Mouse (Mus musculus): Measurements from ENCODE around the gene Erc1. TPM values are rescaled to one million over a fixed set of nuclear protein-coding genes. Genes with fewer than 3 reads are reported as not detected.

The Erc1 gene
- polyA plus RNA-seq, 1 experiment from 2014 or later, result 20.9 TPM

GRCm38 (mm10) chr6:119529659-119530058, 318.3 kb downstream of the Erc1 start:
- WGBS, result 91% methylated on average over 3 of the region's 3 CpGs
- Histone ChIP-seq H3K27ac (ENCODE audit: low read depth) (no peak overlapping the region), H3K36me3 (ENCODE audit: control insufficient read depth, insufficient read depth, low read length) (no peaks in the 10 kb centered on the region), H3K9ac (ENCODE audit: low read length) (no peak overlapping the region), H3K9me3 (ENCODE audit: control insufficient read depth, low read length) (no peaks in the 10 kb centered on the region), H3K27me3 (replicated peaks; ENCODE audit: control insufficient read depth, insufficient read depth, low read length) (no peaks in the 10 kb centered on the region), H3K4me1 (replicated peaks; ENCODE audit: control insufficient read depth, insufficient read depth, low read length) (no peaks in the 10 kb centered on the region), H3K4me3 (ENCODE audit: low read depth, low read length) (no peak overlapping the region), H3K4me2 (ENCODE audit: low read length) (no peak overlapping the region)
- ATAC-seq (replicated peaks; ENCODE audit: low FRiP score, low TSS enrichment, low read depth) (no peak), DNase-seq (ENCODE audit: low spot score) (no peak)

GRCm38 (mm10) chr6:119526498-119526897, 321.5 kb downstream of the Erc1 start:
- H3K36me3 ChIP-seq (ENCODE audit: control insufficient read depth, insufficient read depth, low read length), result no peaks in the 10 kb centered on the region
- DNase-seq (ENCODE audit: low spot score) (no peak), ATAC-seq (replicated peaks; ENCODE audit: low FRiP score, low TSS enrichment, low read depth) (no peak)
- no peak overlapping the region for H3K4me2 ChIP-seq (ENCODE audit: low read length)
- no peak overlapping the region for H3K4me3 ChIP-seq (ENCODE audit: low read depth, low read length)
- WGBS, result 80% methylated on average over 5 of the region's 5 CpGs
- H3K9me3 ChIP-seq (ENCODE audit: control insufficient read depth, low read length), result no peaks in the 10 kb centered on the region
- no peak overlapping the region for H3K9ac ChIP-seq (ENCODE audit: low read length)
- H3K4me1 ChIP-seq (replicated peaks; ENCODE audit: control insufficient read depth, insufficient read depth, low read length), result no peaks in the 10 kb centered on the region
- no peak overlapping the region for H3K27ac ChIP-seq (ENCODE audit: low read depth)
- no peaks in the 10 kb centered on the region for H3K27me3 ChIP-seq (replicated peaks; ENCODE audit: control insufficient read depth, insufficient read depth, low read length)

GRCm38 (mm10) chr6:119521931-119522391, 326.0 kb downstream of the Erc1 start:
- Histone ChIP-seq H3K4me3 (ENCODE audit: low read depth, low read length) (no peak overlapping the region), H3K4me1 (replicated peaks; ENCODE audit: control insufficient read depth, insufficient read depth, low read length) (no peaks in the 10 kb centered on the region), H3K9ac (ENCODE audit: low read length) (no peak overlapping the region), H3K27me3 (replicated peaks; ENCODE audit: control insufficient read depth, insufficient read depth, low read length) (no peaks in the 10 kb centered on the region), H3K27ac (ENCODE audit: low read depth) (no peak overlapping the region), H3K9me3 (ENCODE audit: control insufficient read depth, low read length) (no peaks in the 10 kb centered on the region), H3K36me3 (ENCODE audit: control insufficient read depth, insufficient read depth, low read length) (no peaks in the 10 kb centered on the region), H3K4me2 (ENCODE audit: low read length) (no peak overlapping the region)
- WGBS, result 37% methylated on average over 3 of the region's 3 CpGs
- DNase-seq (ENCODE audit: low spot score) (no peak), ATAC-seq (replicated peaks; ENCODE audit: low FRiP score, low TSS enrichment, low read depth) (no peak)

GRCm38 (mm10) chr6:119521482-119521900, 326.5 kb downstream of the Erc1 start:
- WGBS, result 80% methylated on average over 3 of the region's 3 CpGs
- ATAC-seq (replicated peaks; ENCODE audit: low FRiP score, low TSS enrichment, low read depth), result no peak

More at GRCm38 (mm10) chr6:119521482-119521900, 326.5 kb downstream of the Erc1 start:
- DNase-seq (ENCODE audit: low spot score), result no peak
- Histone ChIP-seq H3K9ac (ENCODE audit: low read length) (no peak overlapping the region), H3K4me3 (ENCODE audit: low read depth, low read length) (no peak overlapping the region), H3K36me3 (ENCODE audit: control insufficient read depth, insufficient read depth, low read length) (no peaks in the 10 kb centered on the region), H3K4me1 (replicated peaks; ENCODE audit: control insufficient read depth, insufficient read depth, low read length) (no peaks in the 10 kb centered on the region), H3K4me2 (ENCODE audit: low read length) (no peak overlapping the region), H3K27ac (ENCODE audit: low read depth) (no peak overlapping the region), H3K27me3 (replicated peaks; ENCODE audit: control insufficient read depth, insufficient read depth, low read length) (no peaks in the 10 kb centered on the region), H3K9me3 (ENCODE audit: control insufficient read depth, low read length) (no peaks in the 10 kb centered on the region)

Other genes with a start within 250 kb of the Erc1 start
- 22.6 and 25.1 TPM in 2 replicates for gene Rad52, start 54.5 kb upstream of the Erc1 start, polyA plus RNA-seq (2014; fragmentation: Nextera tagmentation; extraction: Ambion mirVana)
- 59.9 and 66.3 TPM in 2 replicates for gene Wnk1, start 190.5 kb upstream of the Erc1 start, polyA plus RNA-seq (2014; fragmentation: Nextera tagmentation; extraction: Ambion mirVana)
- not detected in 2 replicates for gene Ninj2, start 245.2 kb upstream of the Erc1 start, polyA plus RNA-seq (2014; fragmentation: Nextera tagmentation; extraction: Ambion mirVana)